Mouse (Mus musculus): ENCODE measurements at regions not wholly inside any gene's neighbourhood (a gene's known extent, or its start where the extent isn't known, plus 50 kb on each side); places are given as distances from the start of the nearest gene placed in this dataset.

GRCm38 (mm10) chr1:60642175-60642574 is 74.4 kb upstream of the Cd28 start:
- TF ChIP-seq CTCF (IDR thresholded peaks at IDR 0.05; ENCODE audit: extremely low read depth, insufficient read depth, insufficient read length, insufficient replicate concordance): no peak
- TF ChIP-seq POLR2A (IDR thresholded peaks at IDR 0.05; ENCODE audit: low read depth, low read length): no peak
